Mouse (Mus musculus): ENCODE measurements around the gene Mpp4. TPM values are rescaled to one million over a fixed set of nuclear protein-coding genes. Genes with fewer than 3 reads are reported as not detected.

Gene Mpp4
- total RNA-seq, 2 experiments from 2014 or later: 0.76 TPM; not detected in 1

- ATAC-seq (replicated peaks; ENCODE audit: low FRiP score, low TSS enrichment, poor library complexity, severe bottlenecking): no peak
These were observed 52.7 kb downstream of the Mpp4 start for GRCm38 (mm10) chr1:59110524-59110923.

GRCm38 (mm10) chr1:59102071-59102470, 61.1 kb downstream of the Mpp4 start:
- no peak for ATAC-seq (replicated peaks; ENCODE audit: low FRiP score, low TSS enrichment, poor library complexity, severe bottlenecking)

GRCm38 (mm10) chr1:59101020-59101419, 62.2 kb downstream of the Mpp4 start:
- ATAC-seq (replicated peaks; ENCODE audit: low FRiP score, low TSS enrichment, poor library complexity, severe bottlenecking): no peak

GRCm38 (mm10) chr1:59094705-59095104, 68.5 kb downstream of the Mpp4 start, which contains the start of gene C2cd6:
C2cd6 (minus strand) TSS chr1:59094900.
- no peak for ATAC-seq (replicated peaks; ENCODE audit: low FRiP score, low TSS enrichment, poor library complexity, severe bottlenecking)

Other genes with a start within 250 kb of the Mpp4 start
- 82.4 and 98.1 TPM in 2 replicates for gene Trak2, start 190.0 kb downstream of the Mpp4 start, total RNA-seq (2014; fragmentation: Nextera tagmentation)
- 50.7 and 56.6 TPM in 2 replicates for gene Trak2, start 190.0 kb downstream of the Mpp4 start, total RNA-seq (2017)
- gene Stradb, start 189.9 kb downstream of the Mpp4 start, total RNA-seq (2014; fragmentation: Nextera tagmentation): 35.6 and 36.6 TPM in 2 replicates
- gene Stradb, start 189.9 kb downstream of the Mpp4 start, total RNA-seq (2017): 14.2 and 23.8 TPM in 2 replicates
- gene C2cd6, start 68.5 kb downstream of the Mpp4 start, total RNA-seq (2014; fragmentation: Nextera tagmentation): not detected in 2 replicates
- not detected in 2 replicates for gene C2cd6, start 68.5 kb downstream of the Mpp4 start, total RNA-seq (2017)
- 3.2 and 4.0 TPM in 2 replicates for gene Tmem237, start 43.0 kb downstream of the Mpp4 start, total RNA-seq (2014; fragmentation: Nextera tagmentation)
- gene Tmem237, start 43.0 kb downstream of the Mpp4 start, total RNA-seq (2017): 3.6 and 9.3 TPM in 2 replicates
- 6.7 and 8.9 TPM in 2 replicates for gene Als2, start 73.8 kb upstream of the Mpp4 start, total RNA-seq (2014; fragmentation: Nextera tagmentation)
- gene Als2, start 73.8 kb upstream of the Mpp4 start, total RNA-seq (2017): 5.2 and 9.2 TPM in 2 replicates
- gene Cdk15, start 93.5 kb upstream of the Mpp4 start, total RNA-seq (2014; fragmentation: Nextera tagmentation): not detected in 2 replicates
- gene Cdk15, start 93.5 kb upstream of the Mpp4 start, total RNA-seq (2017): not detected in 2 replicates

Data from megakaryocyte-erythroid progenitor cell, adult 5-6 weeks (primary cell).